Mouse (Mus musculus) heart, postnatal 14 days (tissue): ENCODE results near the gene Smpd2. TPM values are rescaled to one million over a fixed set of nuclear protein-coding genes. Genes with fewer than 3 reads are reported as not detected.
A peak's percentile ranks its signal among the peaks of the same experiment; 100 is the strongest.

Experiments
- DNase-seq, 2 experiments: peaks; one replicate each; pipeline ENCODE4 v3.0.0; 2021 to 2022
- intact Hi-C: fragments of 180-260 bp; cut with DNase I; formaldehyde crosslinking; loops from one replicate; pipeline ENCODE4 v1.15.1; 2025
- total RNA-seq, 2 experiments: library from RNA; stranded (reverse); gene quantifications; 2 replicates each; pipeline ENCODE4 v1.2.3; 2021

Gene Smpd2
- total RNA-seq, 2 experiments from 2014 or later = 42.8 to 45.3 TPM

DNA sequence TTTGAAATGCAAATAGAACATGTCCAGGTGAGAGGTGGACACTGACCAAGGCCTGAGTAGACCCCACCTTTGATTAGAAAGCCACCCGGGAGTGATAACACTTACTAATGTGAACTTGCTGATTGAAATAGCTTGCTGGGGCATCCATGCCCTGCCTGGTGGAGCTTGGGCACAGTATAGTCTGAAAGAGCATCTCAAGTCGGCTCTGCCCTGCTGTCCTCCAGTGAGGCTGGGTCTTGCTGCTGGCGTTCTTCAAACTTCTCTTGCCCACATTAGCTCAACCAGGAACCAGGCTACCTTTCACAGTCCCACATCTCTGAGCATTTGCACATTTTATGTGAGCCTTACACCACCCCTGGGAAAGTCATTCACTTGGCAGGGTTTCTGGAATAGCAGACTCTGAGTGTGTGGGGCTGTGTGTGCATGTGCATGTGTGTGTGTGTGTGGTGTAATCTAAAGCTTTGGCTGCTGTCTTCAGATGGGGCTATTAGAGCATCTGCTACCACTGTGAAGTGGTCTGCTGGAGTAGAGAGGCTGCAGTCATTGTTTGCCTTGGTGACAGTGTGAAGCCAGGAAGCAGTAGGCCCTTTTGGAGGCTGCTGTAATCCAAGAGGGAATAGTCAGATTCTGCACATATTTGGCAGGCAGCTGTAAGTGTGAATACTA lies 29.0 kb downstream of the Smpd2 start:
- no peak for DNase-seq
- intact Hi-C loops = no loop called here

DNA sequence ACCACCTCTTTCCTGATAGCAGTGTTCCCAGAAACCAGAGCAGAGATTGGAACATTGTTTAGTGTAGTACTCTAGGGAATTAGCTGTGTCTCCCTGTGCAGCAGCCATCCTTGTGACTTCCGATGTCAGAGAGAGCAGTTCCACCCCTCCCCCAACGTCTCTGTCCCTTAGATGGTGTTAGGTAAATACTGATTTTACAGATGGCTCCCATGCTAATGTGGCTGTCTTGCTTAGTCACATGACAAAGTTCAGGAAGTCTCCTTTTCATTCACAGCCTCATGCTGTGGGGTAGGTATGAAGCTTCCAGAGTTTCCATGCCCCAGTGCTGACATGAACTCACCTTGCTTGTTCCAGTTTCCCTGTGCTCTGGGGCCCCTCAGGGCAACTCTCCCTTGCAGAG lies 29.7 kb downstream of the Smpd2 start:
- no peak for DNase-seq
- intact Hi-C loops = no loop called here

DNA sequence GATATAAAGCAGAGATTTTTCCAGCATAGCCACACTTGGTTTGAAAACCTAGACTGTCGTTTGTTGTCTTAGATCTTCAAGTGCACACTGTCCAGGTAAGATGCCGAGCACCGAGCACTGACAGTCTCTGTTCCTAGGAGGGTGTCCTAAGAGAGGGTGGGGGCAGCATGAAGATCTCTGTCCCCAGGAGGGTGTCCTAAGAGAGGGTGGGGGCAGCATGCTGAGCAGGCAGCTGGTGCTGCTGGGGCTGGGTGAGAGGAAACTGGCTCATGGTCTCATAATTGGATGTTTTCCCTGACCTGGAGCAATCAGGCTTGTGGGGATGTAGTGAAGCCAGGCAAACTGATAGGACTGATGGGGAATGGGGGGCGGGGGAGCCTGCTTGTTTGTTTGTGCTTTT lies 30.2 kb downstream of the Smpd2 start:
- intact Hi-C loops = loop anchor here (10.0 kb wide), 2 partner anchors 45 to 155 kb away; partner anchors contain the start of genes Ak9 and Fig4
- DNase-seq = no peak

DNA sequence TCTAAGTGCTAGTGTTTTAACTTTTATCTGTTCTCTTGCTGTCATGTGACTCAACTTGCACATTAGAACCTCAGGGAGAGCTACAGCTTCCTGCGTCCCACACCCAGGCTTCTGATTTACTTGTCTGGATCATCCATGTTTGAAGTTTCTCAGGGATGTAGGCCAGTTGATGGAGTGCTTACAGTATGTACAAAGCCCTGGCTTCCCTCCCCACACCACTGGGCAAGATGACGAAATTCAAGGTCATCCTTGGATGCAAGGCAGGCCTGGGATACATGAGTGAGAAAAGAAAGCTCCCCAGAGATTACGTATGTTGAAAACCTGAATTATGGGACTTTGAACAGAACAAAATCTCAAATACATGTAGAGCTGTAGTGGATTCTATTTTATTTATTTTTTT lies 37.4 kb downstream of the Smpd2 start:
- intact Hi-C loops = loop anchor here (10.0 kb wide), 2 partner anchors 52 to 148 kb away; partner anchors contain the start of genes Ak9 and Fig4
- no peak for DNase-seq

DNA sequence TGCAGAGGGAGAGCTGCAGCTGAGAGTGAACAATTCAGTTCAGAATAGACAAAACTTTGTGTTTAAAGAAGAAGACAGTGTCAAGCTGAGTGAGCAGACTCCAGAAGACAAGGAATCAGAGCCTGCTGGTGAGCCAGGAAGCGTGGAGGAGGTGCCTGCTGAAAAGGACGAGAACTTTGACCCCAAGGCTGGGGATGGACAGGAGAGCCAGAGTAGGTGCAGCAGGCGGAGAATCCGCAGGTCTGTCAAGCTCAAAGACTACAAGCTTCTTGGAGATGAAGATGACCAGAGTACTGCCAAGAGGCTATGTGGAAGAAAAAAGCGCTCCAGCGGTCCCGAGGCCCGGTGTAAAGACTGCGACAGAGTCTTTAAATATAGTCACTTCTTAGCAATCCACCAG lies 38.5 kb downstream of the Smpd2 start:
- intact Hi-C loops = loop anchor here (10.0 kb wide), 2 partner anchors 53 to 147 kb away; partner anchors contain the start of genes Ak9 and Fig4

DNA sequence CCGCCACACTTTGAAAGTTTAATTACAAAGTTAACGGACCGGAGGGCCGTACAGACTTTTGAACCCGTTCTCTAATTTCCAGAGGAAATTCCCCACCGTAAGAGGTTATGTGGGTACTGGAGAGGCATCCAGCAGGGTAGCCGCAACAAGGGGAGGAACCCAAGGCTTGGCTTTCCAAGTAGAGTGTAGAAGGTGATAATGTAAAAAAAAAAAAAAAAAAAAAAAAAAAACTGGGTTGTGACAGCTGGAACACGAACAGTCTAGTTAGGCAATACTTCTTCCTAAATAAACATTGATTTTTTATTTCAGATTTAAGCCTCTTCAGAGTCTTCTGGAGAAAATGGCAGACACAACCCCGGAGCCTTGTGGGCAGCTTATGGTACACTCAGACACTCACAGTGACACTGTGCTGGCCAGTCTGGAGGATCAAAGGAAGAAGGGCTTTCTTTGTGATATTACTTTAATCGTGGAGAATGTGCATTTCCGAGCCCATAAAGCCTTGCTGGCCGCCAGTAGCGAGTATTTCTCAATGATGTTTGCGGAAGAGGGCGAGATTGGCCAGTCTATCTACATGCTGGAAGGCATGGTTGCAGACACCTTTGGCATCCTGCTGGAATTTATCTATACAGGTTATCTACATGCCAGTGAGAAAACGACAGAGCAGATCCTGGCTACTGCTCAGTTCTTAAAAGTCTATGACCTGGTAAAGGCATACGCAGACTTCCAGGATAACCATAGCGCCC lies 39.2 kb downstream of the Smpd2 start:
- intact Hi-C loops = loop anchor here (10.0 kb wide), 2 partner anchors 54 to 146 kb away; partner anchors contain the start of genes Ak9 and Fig4

More for the DNA sequence above, 38.5 kb downstream of the Smpd2 start:
- no peak for DNase-seq

DNA sequence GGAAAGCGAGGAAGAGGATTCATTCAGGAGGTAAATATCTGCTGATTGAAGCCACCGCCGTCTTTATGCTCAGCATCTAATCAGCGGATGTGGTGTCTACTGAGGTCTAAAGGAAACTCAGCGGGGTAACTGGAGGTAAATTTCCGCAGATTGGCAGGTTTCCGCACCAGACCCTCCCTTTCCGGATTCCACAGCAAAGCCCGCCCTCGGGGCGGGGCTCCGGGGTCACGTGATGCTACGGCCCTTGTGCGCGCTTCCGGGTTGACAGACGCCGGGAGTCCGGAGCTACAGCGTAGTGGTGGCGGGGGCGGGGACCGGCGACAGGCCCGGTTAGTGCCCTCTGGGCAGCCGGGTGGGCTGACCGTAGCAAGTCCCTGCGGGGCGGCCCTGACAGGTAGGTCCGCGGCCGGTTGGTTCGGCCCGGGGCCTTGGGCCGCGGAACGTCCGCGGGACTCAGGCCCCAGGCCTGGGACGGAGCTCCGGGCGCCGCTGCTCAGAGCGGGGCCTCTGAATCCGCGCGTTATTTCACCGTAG lies 40.0 kb downstream of the Smpd2 start, which contains the start of gene Zbtb24:
Gene Zbtb24, plus strand, starts transcription at position 247 of the 534 bp plus-strand sequence.
- intact Hi-C loops = loop anchor here (10.0 kb wide), 2 partner anchors 55 to 145 kb away; partner anchors contain the start of genes Ak9 and Fig4
- peak; percentile 97 for DNase-seq

More for the DNA sequence above, 39.2 kb downstream of the Smpd2 start:
- no peak for DNase-seq

DNA sequence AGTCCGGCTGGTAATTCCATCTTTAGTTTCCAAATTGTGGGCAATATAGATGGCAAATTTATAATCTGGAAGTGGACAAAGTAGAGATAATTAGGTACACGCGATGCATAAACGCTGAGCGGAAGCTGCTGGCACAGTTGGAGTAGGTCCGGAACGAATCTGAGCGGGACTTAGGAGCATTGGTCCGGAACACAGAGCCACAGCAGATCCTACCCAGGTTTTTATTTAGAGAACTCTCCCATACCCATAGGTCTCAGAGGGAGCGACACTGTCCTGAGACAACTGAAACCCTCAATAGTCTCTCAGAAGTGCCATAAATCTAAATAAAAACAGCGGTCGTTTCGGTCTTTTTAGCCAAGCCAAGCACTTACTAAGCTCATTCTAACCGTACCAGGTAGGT lies 40.5 kb downstream of the Smpd2 start:
- intact Hi-C loops = loop anchor here (10.0 kb wide), 2 partner anchors 55 to 145 kb away; partner anchors contain the start of genes Ak9 and Fig4
- peak in 1 of 2 experiments; percentile 24 for DNase-seq

DNA sequence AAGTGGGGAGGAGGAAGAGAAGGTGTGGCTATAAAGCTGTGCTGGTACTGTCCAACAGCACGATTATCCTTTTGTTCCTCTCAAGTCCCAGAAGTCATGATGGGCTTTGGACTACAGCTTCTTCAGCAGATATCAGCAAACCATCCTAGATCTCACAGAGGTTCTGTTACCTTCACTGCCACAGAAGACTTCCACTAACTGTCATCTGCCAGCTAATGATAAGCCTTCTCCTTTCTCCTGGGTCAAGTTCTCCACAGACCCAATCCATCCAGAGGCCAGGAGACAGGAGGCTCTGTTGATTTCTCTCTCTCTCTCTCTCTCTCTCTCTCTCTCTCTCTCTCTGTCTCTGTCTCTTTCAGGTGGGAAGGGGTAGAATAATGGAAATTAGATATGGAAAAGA lies 42.0 kb downstream of the Smpd2 start:
- intact Hi-C loops = no loop called here
- DNase-seq = no peak

Other genes starting within 250 kb of the Smpd2 start
- gene Fig4, start 187.1 kb downstream of the Smpd2 start, total RNA-seq = 10 to 100 TPM; 22.6 to 24.3 TPM
- gene Ak9, start 186.4 kb downstream of the Smpd2 start, total RNA-seq = under 1 TPM; 0.05 to 0.07 TPM
- 1 to 10 TPM; 9.6 to 9.8 TPM for gene Zbtb24, start 40.0 kb downstream of the Smpd2 start, total RNA-seq
- 10 to 100 TPM; 20.6 to 20.8 TPM for gene Mical1, start 14.1 kb downstream of the Smpd2 start, total RNA-seq
- gene Ppil6, start 70 bp upstream of the Smpd2 start, total RNA-seq = 1 to 10 TPM; 1.6 to 3.0 TPM
- gene Cd164, start 29.0 kb upstream of the Smpd2 start, total RNA-seq = 100 to 1,000 TPM; 140 to 155 TPM
- gene Ccdc162, start 226.3 kb upstream of the Smpd2 start, total RNA-seq = under 1 TPM; 0.10 to 0.74 TPM